Mouse (Mus musculus) small intestine, adult 10 weeks (tissue): ENCODE data around the gene Cdk5. TPM values are rescaled to one million over a fixed set of nuclear protein-coding genes. Genes with fewer than 3 reads are reported as not detected.

Experiments used
- polyA plus RNA-seq: library from polyadenylated mRNA; stranded (reverse); fragments of 350-450 nt; fragmentation: Illumina TruSeq; extraction: RNeasy Lipid Tissue Mini Kit (QIAGEN cat#74804); gene quantifications from one replicate; pipeline ENCODE4 v1.2.3, GENCODE M21; 2014; ENCODE audit warnings: low replicate concordance

Cdk5 gene
- 10.0 TPM for polyA plus RNA-seq

DNA sequence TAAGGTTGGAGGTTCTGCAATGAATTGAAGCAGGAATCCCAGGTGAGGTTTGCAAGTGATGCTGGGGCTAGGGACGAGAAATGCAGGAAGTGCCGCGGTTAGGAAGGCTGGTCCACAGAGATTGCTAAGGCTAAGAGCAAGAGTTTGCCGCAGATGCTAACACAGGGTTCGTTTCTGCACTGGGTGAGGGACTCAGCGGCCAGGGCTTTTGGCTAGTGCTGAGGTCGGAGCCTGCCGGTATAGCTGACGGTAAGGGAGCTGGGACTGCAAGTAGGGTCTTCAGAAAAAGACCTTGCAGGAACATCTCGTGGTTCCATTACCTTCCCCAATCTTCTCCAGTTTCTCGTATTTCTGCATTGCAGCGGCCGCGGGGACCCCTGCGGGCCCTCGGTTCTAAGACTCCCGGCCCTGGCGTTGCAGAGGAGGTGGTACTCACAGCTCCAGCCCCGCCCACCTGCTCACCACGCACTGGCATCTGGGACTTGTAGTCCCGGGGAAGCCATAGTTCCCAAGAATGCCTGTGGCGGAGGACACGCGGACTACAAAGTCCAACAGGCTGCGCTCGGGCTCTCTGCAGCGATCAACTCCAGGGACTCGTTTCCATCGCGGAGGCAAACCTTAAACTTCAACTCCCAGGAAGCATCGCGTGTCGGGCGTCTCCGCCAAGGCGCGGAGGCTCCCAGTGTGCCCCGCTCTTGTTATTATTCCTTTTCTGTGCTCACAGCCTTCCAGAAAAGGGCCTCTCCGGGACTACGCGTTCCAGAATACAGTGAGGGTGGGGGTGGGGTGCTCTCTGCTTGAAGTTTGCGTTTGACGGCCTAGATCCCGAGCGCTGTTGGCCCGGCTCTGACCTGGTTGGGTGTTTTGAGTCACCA is at the start of gene Cdk5, which contains the start of gene Slc4a2:
TSS of gene Cdk5 (minus strand) at position 402 of the 875 bp plus-strand sequence.
TSS of gene Slc4a2 (plus strand) at position 709 of the 875 bp plus-strand sequence.

DNA sequence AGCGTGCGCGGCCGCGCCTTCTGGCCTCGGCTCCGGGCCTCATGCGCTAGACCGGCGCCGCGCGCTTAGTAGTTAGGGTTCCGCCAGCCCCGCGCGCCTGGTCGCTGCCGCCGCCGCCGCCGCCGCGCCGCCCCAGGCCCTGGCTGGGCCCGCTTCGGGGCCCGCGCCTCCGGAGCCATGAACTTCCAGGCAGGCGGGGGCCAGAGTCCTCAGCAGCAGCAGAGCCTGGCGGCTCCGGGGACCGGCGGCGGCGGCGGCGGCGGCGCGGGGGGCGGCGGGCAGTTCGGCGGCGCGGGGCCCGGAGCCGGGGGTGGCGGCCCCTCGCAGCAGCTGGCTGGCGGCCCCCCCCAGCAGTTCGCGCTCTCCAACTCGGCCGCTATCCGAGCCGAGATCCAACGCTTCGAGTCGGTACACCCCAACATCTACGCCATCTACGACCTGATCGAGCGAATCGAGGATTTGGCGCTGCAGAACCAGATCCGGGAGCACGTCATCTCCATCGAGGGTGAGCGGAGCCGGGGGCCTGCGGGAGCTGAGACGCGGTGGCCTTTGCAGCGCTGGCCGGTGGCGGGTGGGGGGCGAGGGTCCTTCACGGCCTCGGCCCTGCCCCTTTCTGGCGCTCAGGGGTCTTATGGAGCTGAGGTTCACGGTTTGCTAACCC is 28.8 kb upstream of the Cdk5 start, which contains the start of gene Agap3:
TSS of gene Agap3 (plus strand) at position 148 of the 661 bp plus-strand sequence.

DNA sequence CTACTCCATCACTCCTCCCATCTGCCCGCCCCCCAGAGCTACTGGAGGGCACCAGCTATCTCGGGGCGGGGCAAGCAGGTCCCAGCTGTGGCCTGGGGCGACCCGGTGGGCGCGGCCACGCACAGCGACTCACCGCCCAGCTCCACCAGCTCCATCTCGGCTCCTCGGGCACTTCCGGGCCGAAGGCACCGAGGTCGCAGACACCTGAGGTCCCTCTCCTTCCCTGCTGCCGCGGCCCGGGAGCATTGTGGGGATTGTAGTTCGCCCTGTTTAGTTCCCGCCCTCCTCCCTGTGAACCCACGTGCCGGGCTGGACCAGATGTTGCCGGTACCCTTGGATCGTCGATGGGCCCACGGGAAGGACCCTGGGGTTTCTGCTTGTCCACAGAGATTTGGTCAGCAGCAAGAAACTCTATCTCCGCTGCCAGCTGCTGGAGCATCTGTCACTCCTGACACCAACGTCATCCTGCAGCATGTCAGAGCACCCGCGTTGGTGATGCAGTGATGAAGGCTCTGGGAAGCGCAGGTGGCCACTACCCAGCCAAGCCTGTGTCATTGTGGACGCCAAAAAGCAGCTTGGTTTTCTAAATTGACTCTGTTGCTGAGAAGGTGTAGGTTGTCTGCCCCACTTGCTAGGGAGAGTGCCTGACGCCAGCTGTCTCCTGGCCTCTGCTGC is 24.4 kb upstream of the Cdk5 start, which contains the start of gene Tmub1:
TSS of gene Tmub1 (minus strand) at position 231 of the 675 bp plus-strand sequence.

DNA sequence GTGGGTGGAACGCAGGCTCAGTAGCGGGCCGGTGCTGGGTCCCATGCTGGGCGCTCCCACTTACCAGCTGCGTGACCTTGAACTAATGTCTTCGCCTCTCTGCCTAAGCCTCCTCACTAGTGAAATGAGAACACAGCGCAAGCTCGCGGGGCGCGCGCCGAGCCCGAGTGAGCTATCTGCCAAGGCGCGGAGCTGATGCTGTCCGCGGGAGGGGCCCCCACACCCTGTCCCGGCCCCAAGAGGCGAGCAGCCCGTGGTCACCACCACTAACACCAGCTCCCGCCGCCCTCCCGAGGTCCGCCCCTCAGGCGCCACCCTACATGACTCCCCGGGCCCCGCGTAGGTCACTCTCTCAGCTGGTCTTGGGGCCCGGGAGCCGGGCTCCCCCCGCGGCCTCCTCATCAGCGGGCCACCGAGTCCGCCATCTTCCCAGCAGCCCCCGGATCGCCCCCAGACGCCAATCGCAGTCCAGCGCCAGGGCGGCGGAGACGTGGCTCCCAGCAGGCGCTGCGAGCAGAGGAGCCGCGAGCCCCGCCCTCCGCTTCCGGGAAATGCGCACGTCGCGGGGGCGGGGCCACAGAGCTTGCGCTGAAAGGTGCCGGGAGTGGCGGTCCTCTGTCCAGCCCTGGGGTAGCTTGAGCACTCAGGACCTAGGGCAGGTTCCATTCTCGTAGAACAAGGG is 21.6 kb upstream of the Cdk5 start, which contains the start of gene Fastk:
TSS of gene Fastk (minus strand) at position 542 of the 682 bp plus-strand sequence.

DNA sequence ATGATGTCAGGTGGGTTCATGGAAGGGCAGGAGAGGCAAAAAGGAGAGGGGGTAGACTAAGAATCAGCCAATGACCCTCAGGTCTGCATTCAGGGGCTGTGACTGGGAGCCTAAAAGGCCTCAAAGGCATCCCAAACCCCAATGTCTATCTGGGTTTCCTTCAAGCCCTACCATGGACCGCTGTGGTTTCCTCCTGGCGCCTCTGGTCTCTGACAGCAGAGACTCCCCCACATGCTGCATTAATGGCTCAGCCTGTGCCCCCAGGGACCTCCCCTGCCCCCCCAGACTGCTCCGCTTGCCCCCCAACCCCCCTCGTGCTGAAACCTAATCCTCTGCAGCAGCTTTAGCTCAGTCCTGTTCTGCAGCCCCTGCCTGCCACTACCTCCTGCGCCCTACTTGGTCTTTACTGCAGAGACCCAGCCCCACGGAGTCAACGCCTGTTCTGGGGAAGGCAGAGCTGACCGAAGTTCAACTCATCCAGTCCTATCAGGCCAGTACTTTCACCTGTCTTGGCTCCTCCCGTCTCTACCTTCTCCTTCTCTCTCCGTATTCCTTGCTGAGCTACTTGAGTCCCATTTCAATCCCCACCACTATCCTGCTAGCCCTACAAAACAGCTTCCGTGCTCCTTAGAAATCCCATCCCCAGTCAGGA is 10.2 kb downstream of the Cdk5 start, which contains the start of gene Asic3:
TSS of gene Asic3 (plus strand) at position 351 of the 652 bp plus-strand sequence.

DNA sequence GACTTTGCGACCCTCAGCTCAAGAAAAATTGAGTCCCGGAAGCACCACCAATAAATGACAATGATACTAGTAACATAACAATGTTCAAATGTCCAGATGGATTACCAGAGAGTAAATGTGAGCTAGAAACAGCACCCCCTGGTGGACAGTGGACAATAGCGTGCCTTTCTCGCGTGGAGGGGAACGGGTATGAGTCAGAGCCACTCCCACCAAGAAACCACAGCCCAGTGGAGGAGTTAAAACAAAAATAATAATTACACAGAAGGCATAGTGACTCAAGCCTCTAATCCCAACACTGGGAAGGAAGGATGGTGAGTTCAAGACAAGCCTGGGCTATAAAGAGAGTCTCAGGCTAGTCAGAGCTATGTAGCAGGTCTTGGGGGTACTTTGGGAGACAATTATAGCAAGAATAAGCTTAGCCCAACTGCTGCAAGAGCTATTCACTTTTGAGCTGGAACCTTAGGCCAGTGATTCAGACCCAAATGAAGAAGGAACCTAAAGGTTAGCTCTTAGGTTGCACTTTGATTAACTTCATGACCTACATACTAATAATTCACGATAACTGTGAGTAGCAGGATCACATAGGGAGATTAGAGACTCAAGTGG is 29.8 kb downstream of the Cdk5 start, which contains the start of gene Abcb8:
TSS of gene Abcb8 (plus strand) at position 272 of the 606 bp plus-strand sequence.

DNA sequence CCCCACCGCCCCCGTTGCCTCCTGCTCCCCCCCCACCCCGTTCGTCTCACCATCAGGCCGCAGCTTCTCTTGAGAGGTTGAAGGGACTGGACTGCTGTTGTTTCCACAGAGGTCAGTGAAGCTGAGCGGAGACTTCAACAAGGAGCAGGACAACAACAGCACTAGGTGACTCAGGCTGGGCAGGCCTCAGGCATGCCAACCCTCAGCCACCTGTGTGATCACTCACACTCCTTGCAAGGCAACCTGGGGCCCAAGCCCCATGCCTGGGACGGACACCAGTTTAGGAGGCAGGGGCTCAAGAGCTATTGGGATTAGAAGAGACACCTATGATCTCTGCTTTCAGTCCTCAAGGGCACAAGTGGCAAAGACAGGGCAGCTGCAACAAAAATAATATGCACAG is 31.5 kb downstream of the Cdk5 start, which contains the start of gene Atg9b:
TSS of gene Atg9b (minus strand) at position 280 of the 400 bp plus-strand sequence.

Other genes with a start within 250 kb of the Cdk5 start
- gene Kcnh2, start 71.9 kb downstream of the Cdk5 start, polyA plus RNA-seq = not detected
- 0.19 TPM for gene Nos3, start 58.7 kb downstream of the Cdk5 start, polyA plus RNA-seq
- gene Atg9b, start 31.4 kb downstream of the Cdk5 start, polyA plus RNA-seq = not detected
- 2.0 TPM for gene Abcb8, start 29.9 kb downstream of the Cdk5 start, polyA plus RNA-seq
- gene Asic3, start 10.1 kb downstream of the Cdk5 start, polyA plus RNA-seq = not detected
- 8.6 TPM for gene Slc4a2, start 307 bp upstream of the Cdk5 start, polyA plus RNA-seq
- 2.4 TPM for gene Fastk, start 21.8 kb upstream of the Cdk5 start, polyA plus RNA-seq
- gene Tmub1, start 24.3 kb upstream of the Cdk5 start, polyA plus RNA-seq = 2.1 TPM
- 0.37 TPM for gene Agap3, start 28.6 kb upstream of the Cdk5 start, polyA plus RNA-seq
- gene Gbx1, start 103.7 kb upstream of the Cdk5 start, polyA plus RNA-seq = not detected
- not detected for gene Asb10, start 117.4 kb upstream of the Cdk5 start, polyA plus RNA-seq
- gene 4931409K22Rik, start 133.3 kb upstream of the Cdk5 start, polyA plus RNA-seq = not detected
- gene Abcf2, start 153.9 kb upstream of the Cdk5 start, polyA plus RNA-seq = 5.7 TPM
- gene Chpf2, start 163.2 kb upstream of the Cdk5 start, polyA plus RNA-seq = 0.63 TPM
- not detected for gene Smarcd3, start 200.9 kb upstream of the Cdk5 start, polyA plus RNA-seq